Mouse (Mus musculus) A20 (cell line): Measurements from ENCODE around the gene Wdr73.

Source experiments
- DNase-seq: peaks from one replicate; pipeline ENCODE4 v3.0.0-alpha.2; 2011; ENCODE audit warnings: low read depth, low spot score

Wdr73 gene

GRCm38 (mm10) chr7:80894815-80895519, 6.1 kb downstream of the Wdr73 start:
- no peak for DNase-seq

- no peak for DNase-seq
These were observed 6.9 kb downstream of the Wdr73 start for GRCm38 (mm10) chr7:80894196-80894595.

- no peak for DNase-seq
These were observed 7.3 kb downstream of the Wdr73 start for GRCm38 (mm10) chr7:80893753-80894129.

GRCm38 (mm10) chr7:80893086-80893752, 7.8 kb downstream of the Wdr73 start:
- no peak for DNase-seq

GRCm38 (mm10) chr7:80889841-80890241, 11.2 kb downstream of the Wdr73 start:
- peak; percentile 66 for DNase-seq

GRCm38 (mm10) chr7:80889021-80889511, 12.0 kb downstream of the Wdr73 start:
- DNase-seq: no peak

- DNase-seq: no peak
These were observed 12.5 kb downstream of the Wdr73 start for GRCm38 (mm10) chr7:80888595-80888994.

GRCm38 (mm10) chr7:80885666-80886065, 15.4 kb downstream of the Wdr73 start:
- peak; percentile 42 for DNase-seq

GRCm38 (mm10) chr7:80882830-80883505, 18.1 kb downstream of the Wdr73 start:
- DNase-seq: peak; percentile 96

GRCm38 (mm10) chr7:80875727-80876126, 25.3 kb downstream of the Wdr73 start:
- DNase-seq: no peak

- DNase-seq: no peak
These were observed 27.4 kb downstream of the Wdr73 start for GRCm38 (mm10) chr7:80873631-80874030.

- DNase-seq: no peak
These were observed 28.0 kb downstream of the Wdr73 start for GRCm38 (mm10) chr7:80873038-80873437.

- DNase-seq: no peak
These were observed 32.4 kb downstream of the Wdr73 start for GRCm38 (mm10) chr7:80868686-80869085.

GRCm38 (mm10) chr7:80866514-80867147, 34.4 kb downstream of the Wdr73 start:
- no peak for DNase-seq

- no peak for DNase-seq
These were observed 35.5 kb downstream of the Wdr73 start for GRCm38 (mm10) chr7:80865521-80865920.

- DNase-seq: no peak
These were observed 36.2 kb downstream of the Wdr73 start for GRCm38 (mm10) chr7:80864831-80865230.

- DNase-seq: no peak
These were observed 36.9 kb downstream of the Wdr73 start for GRCm38 (mm10) chr7:80864151-80864550.

- DNase-seq: no peak
These were observed 37.5 kb downstream of the Wdr73 start for GRCm38 (mm10) chr7:80863520-80863919.

- DNase-seq: no peak
These were observed 38.6 kb downstream of the Wdr73 start for GRCm38 (mm10) chr7:80862475-80862874.

- peak; percentile 93 for DNase-seq
These were observed 40.3 kb downstream of the Wdr73 start, which contains the start of gene Zscan2 for GRCm38 (mm10) chr7:80860729-80861274. TSS of gene Zscan2 (plus strand) at chr7:80860920.

GRCm38 (mm10) chr7:80860227-80860626, 40.8 kb downstream of the Wdr73 start:
- DNase-seq: peak; percentile 71

GRCm38 (mm10) chr7:80857181-80857580, 43.9 kb downstream of the Wdr73 start:
- peak; percentile 73 for DNase-seq
